Mouse (Mus musculus) macrophage (primary cell): ENCODE measurements around the gene Mypn. TPM values are rescaled to one million over a fixed set of nuclear protein-coding genes. Genes with fewer than 3 reads are reported as not detected.
A peak's percentile ranks its signal among the peaks of the same experiment; 100 is the strongest.

Experiments used
- H3K27ac ChIP-seq: fragments of 350-480 bp; formaldehyde crosslinking; 2 replicates; pipeline ENCODE4 v1.9.0; 2021
- H3K36me3 ChIP-seq: fragments of 350-480 bp; formaldehyde crosslinking; 2 replicates; pipeline ENCODE4 v1.9.0; 2021; ENCODE audit errors: inconsistent target
- H3K4me3 ChIP-seq: fragments of 350-480 bp; formaldehyde crosslinking; 2 replicates; pipeline ENCODE4 v1.9.0; 2021; ENCODE audit errors: inconsistent target
- H3K79me2 ChIP-seq: fragments of 350-480 bp; formaldehyde crosslinking; 2 replicates; pipeline ENCODE4 v1.9.0; 2021; ENCODE audit errors: inconsistent target
- WGBS: methylation state at CpG from one replicate; pipeline ENCODE4 v1.1.7; 2026; ENCODE audit warnings: inconsistent platforms; ENCODE audit not compliant: missing documents; 5-methylcytosine and 5-hydroxymethylcytosine counted together
- polyA plus RNA-seq: library from polyadenylated mRNA; stranded (reverse); fragments of 250-400 nt; gene quantifications from 3 replicates; pipeline ENCODE4 v1.2.4, GENCODE M21; 2018; ENCODE audit warnings: inconsistent platforms

Gene Mypn
- polyA plus RNA-seq, 1 experiment from 2014 or later: not detected

GRCm38 (mm10) chr10:63177286-63178140 lies 26.2 kb downstream of the Mypn start:
- H3K4me3 ChIP-seq: peak overlapping the region; percentile 39; the same call in 1 of the 2 replicates

GRCm38 (mm10) chr10:63176471-63176931 lies 27.3 kb downstream of the Mypn start:
- 0% methylated on average over 8 of the region's 8 CpGs for WGBS
- no peaks in the 10 kb centered on the region for H3K36me3 ChIP-seq
- H3K4me3 ChIP-seq: peak overlapping the region; percentile 39
- peak overlapping the region; percentile 93 for H3K27ac ChIP-seq
- no peaks in the 10 kb centered on the region for H3K79me2 ChIP-seq

More at GRCm38 (mm10) chr10:63177286-63178140, 26.2 kb downstream of the Mypn start:
- 64% methylated on average over 20 of the region's 21 CpGs for WGBS
- no peaks in the 10 kb centered on the region for H3K79me2 ChIP-seq
- H3K36me3 ChIP-seq: no peaks in the 10 kb centered on the region
- H3K27ac ChIP-seq: peak overlapping the region; percentile 93

- Histone ChIP-seq H3K4me3 (no peak overlapping the region), H3K79me2 (no peaks in the 10 kb centered on the region), H3K36me3 (no peaks in the 10 kb centered on the region), H3K27ac (no peak overlapping the region)
- 92% methylated on average over 3 of the region's 3 CpGs for WGBS
Observed at GRCm38 (mm10) chr10:63172089-63172488, 31.7 kb downstream of the Mypn start.

GRCm38 (mm10) chr10:63169503-63169902 lies 34.2 kb downstream of the Mypn start:
- 71% methylated on average over 11 of the region's 11 CpGs for WGBS
- no peak overlapping the region for H3K27ac ChIP-seq

GRCm38 (mm10) chr10:63168124-63168523 lies 35.6 kb downstream of the Mypn start:
- H3K27ac ChIP-seq: no peak overlapping the region
- H3K36me3 ChIP-seq: no peaks in the 10 kb centered on the region
- 39% methylated on average over 12 of the region's 12 CpGs for WGBS
- no peak overlapping the region for H3K4me3 ChIP-seq
- no peaks in the 10 kb centered on the region for H3K79me2 ChIP-seq

More at GRCm38 (mm10) chr10:63169503-63169902, 34.2 kb downstream of the Mypn start:
- Histone ChIP-seq H3K4me3 (no peak overlapping the region), H3K79me2 (no peaks in the 10 kb centered on the region), H3K36me3 (no peaks in the 10 kb centered on the region)

GRCm38 (mm10) chr10:63167241-63167995 lies 36.3 kb downstream of the Mypn start:
- Histone ChIP-seq H3K36me3 (no peaks in the 10 kb centered on the region), H3K79me2 (no peaks in the 10 kb centered on the region), H3K4me3 (no peak overlapping the region), H3K27ac (no peak overlapping the region)
- WGBS: 94% methylated on average over 10 of the region's 10 CpGs

- H3K27ac ChIP-seq: no peak overlapping the region
- no peaks in the 10 kb centered on the region for H3K79me2 ChIP-seq
- no peaks in the 10 kb centered on the region for H3K36me3 ChIP-seq
- no peak overlapping the region for H3K4me3 ChIP-seq
- 50% methylated on average over 16 of the region's 16 CpGs for WGBS
Observed at GRCm38 (mm10) chr10:63165752-63166412, 37.9 kb downstream of the Mypn start.

GRCm38 (mm10) chr10:63161240-63161639 lies 42.5 kb downstream of the Mypn start:
- Histone ChIP-seq H3K79me2 (no peaks in the 10 kb centered on the region), H3K27ac (no peak overlapping the region), H3K4me3 (no peak overlapping the region), H3K36me3 (no peaks in the 10 kb centered on the region)
- WGBS: 88% methylated on average over 4 of the region's 5 CpGs

GRCm38 (mm10) chr10:63160671-63161070 lies 43.1 kb downstream of the Mypn start:
- H3K4me3 ChIP-seq: no peak overlapping the region
- WGBS: 87% methylated on average over 12 of the region's 12 CpGs
- H3K79me2 ChIP-seq: no peaks in the 10 kb centered on the region
- H3K27ac ChIP-seq: no peak overlapping the region
- H3K36me3 ChIP-seq: no peaks in the 10 kb centered on the region

GRCm38 (mm10) chr10:63158191-63158590 lies 45.6 kb downstream of the Mypn start:
- Histone ChIP-seq H3K79me2 (no peaks in the 10 kb centered on the region), H3K36me3 (no peaks in the 10 kb centered on the region), H3K4me3 (no peak overlapping the region), H3K27ac (no peak overlapping the region)
- WGBS: 86% methylated on average over 13 of the region's 13 CpGs

- 96% methylated on average over 4 of the region's 4 CpGs for WGBS
- no peaks in the 10 kb centered on the region for H3K36me3 ChIP-seq
- H3K4me3 ChIP-seq: no peak overlapping the region
- no peak overlapping the region for H3K27ac ChIP-seq
- no peaks in the 10 kb centered on the region for H3K79me2 ChIP-seq
Observed at GRCm38 (mm10) chr10:63157491-63157890, 46.3 kb downstream of the Mypn start.

GRCm38 (mm10) chr10:63156919-63157318 lies 46.8 kb downstream of the Mypn start:
- no peaks in the 10 kb centered on the region for H3K36me3 ChIP-seq
- no peak overlapping the region for H3K4me3 ChIP-seq
- 56% methylated on average over 4 of the region's 4 CpGs for WGBS
- H3K27ac ChIP-seq: no peak overlapping the region
- no peaks in the 10 kb centered on the region for H3K79me2 ChIP-seq

GRCm38 (mm10) chr10:63156351-63156750 lies 47.4 kb downstream of the Mypn start:
- H3K79me2 ChIP-seq: no peaks in the 10 kb centered on the region
- H3K27ac ChIP-seq: no peak overlapping the region
- no peak overlapping the region for H3K4me3 ChIP-seq
- no peaks in the 10 kb centered on the region for H3K36me3 ChIP-seq
- 100% methylated on average over 1 of the region's 1 CpGs for WGBS

GRCm38 (mm10) chr10:63155668-63156350 lies 47.9 kb downstream of the Mypn start:
- no peak overlapping the region for H3K27ac ChIP-seq
- H3K4me3 ChIP-seq: no peak overlapping the region
- H3K79me2 ChIP-seq: no peaks in the 10 kb centered on the region
- H3K36me3 ChIP-seq: no peaks in the 10 kb centered on the region
- 94% methylated on average over 4 of the region's 4 CpGs for WGBS
